Mouse (Mus musculus) testis, adult 2 months (tissue): ENCODE measurements around the gene Wbp1.

ENCODE experiments used
- CTCF ChIP-seq: fragments of 200-500 bp; IDR thresholded peaks from 2 replicates; pipeline ENCODE4 v1.5.1; 2012; ENCODE audit warnings: low read depth, mild to moderate bottlenecking, inconsistent platforms, low read length, moderate library complexity; ENCODE audit not compliant: control insufficient read depth, insufficient read depth, insufficient replicate concordance
- POLR2A ChIP-seq: fragments of 200-500 bp; IDR thresholded peaks from 2 replicates; pipeline ENCODE4 v1.6.1; 2012; ENCODE audit warnings: low read depth, mild to moderate bottlenecking, inconsistent platforms, low read length, moderate library complexity; ENCODE audit not compliant: control insufficient read depth

DNA sequence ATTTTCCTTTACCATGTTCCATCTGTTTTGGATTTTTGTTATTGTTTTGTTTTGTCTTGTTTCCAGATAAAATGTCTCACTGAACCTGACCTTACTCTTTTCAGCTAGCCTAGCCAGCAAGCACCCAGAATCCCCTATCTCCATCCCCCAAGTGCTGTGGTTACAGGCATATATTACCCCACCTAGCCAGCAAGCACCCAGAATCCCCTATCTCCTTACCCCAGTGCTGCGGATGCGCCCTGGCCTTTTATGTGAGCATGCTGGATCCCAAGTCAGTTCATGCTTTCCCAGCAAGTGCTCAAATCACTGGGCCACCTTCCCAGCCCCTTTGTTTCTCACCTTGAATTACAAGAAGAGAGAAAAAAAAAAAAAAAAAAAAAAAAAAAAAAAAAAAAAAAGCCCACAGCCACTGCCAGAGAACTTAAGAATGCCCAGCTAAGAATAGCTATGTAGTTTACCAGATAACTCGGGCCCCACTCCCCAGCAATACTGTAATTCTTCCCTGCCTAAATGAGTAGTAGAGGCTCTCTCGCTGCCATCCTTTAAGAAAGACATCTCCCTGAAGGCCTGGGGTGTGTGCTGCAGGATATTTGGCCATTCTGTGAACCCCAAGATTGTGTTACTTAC, 9.7 kb downstream of the Wbp1 start:
- TF ChIP-seq CTCF (no peak), POLR2A (no peak)
